Mouse (Mus musculus) frontal cortex, adult (tissue): ENCODE measurements around the gene Prcd.

Source experiments
- ATAC-seq: cut with Nextera tagmentation; 2 replicates; pipeline ENCODE4 v1.9.2; 2017; ENCODE audit warnings: mild to moderate bottlenecking, moderate library complexity, mixed read lengths; ENCODE audit not compliant: low TSS enrichment

The Prcd gene

DNA sequence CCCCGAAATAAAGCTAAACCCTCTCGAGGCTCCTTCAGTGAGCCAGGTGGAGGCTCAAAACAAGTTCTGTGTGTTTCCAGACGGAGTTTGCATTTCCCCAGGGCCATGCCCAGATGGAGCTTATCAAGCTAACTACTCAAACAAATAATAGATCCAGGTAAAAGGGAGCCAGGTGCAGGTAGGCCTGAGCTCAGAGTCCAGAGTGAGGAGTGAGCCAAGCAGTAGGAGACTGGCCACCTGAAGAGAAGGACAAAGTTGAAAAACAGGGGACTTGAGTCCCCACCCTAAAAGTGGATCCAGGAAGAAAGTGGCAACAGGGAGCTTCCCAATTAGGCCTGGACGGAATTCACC, 40.5 kb downstream of the Prcd start:
- ATAC-seq, result no peak

DNA sequence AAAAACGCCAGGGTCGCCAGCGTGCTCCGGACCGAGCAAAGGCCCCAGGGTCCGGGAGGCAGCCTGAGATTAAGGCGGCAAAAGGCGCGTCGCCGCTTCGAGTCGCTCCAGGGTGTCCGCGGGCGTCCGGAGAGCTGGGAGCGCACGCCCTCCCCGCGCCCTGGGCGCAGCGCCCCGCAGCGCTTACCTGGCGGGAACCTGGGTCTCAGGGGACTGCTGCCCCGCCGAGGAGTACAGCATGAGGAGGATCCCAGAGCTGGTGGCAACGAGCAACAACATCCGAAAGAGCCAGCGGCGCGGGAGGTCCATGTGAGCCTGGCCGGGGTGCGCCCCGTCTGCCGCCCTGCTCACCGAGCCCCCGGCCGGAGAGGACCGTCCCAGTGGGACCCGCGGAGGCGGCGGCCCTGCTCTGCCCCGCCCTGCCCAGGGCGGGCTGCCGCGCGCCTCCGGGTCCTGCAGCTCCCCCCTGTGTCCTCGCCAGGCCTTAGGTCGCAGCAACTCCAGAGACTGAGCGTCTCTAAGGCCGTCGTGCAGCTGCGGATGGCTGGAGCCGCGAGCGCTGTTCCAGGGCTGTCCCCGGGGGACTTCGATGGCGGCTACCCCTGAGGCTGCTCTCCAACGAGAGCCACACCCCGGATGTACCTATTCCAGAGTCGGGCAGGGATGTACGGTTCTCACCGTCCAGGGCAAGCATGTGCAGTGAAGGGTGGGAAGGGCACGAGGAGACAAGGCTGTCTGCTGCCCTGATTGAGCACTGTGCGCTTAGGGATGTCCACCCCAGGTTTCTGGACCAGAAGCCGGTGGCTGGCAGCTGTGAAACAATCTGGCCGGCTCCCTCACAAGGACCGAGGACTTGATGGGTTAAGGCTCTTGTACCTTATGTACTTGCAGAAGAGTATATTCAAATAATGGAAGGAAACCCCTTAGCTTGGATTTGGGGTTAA, 41.2 kb downstream of the Prcd start:
- no peak for ATAC-seq

DNA sequence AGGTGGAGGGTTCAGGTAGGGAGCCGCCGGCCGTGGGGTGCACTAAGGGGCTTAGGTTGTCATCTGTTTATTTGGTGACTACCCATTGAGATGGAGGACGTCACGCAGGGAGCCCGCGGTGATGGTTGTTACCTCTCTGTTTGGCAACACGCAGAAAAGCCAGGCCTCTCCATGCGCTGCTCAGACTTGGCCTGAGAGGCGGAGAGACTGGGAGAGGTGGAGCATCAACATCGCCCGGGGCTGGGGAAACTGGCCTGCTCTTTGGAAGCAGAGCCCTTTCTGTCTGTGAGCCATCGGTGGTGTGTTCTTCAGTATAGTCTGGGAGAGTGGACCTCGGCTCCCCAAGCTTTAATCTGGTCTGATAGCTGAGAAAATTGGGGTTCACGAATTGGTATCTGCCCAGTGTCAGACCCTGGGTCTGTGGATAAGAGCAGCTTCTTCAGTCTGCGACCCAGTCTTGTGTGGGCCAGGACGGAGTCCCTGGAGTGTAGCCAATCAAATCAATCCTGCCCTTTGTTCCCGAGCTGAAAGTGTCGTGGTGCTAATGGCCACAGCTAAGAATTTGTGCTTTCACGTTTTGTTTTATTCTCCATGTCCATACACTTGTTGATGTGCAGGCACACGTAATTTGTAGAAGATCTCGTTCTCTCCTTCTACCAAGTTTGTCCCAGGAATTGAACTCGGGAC, 42.0 kb downstream of the Prcd start:
- no peak for ATAC-seq

DNA sequence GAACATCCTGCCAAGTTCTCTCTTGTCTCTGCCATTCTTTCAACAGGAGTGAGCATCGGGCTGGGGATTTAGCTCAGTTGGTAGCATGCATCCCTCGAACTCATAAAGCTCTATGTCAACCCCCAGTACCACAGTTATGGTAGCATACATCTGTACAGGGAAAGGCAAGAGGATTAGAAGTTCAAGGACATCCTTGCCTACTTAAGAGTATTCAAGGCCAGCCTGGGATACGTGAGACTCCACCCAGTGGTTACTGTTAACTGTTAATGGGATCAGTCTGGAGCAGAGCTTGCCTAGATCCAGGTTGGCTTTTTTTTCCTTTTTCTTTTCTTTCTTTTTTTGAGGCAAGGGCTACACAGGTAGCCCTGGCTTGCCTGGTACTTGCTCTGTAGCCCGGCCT, 43.1 kb downstream of the Prcd start:
- no peak for ATAC-seq

DNA sequence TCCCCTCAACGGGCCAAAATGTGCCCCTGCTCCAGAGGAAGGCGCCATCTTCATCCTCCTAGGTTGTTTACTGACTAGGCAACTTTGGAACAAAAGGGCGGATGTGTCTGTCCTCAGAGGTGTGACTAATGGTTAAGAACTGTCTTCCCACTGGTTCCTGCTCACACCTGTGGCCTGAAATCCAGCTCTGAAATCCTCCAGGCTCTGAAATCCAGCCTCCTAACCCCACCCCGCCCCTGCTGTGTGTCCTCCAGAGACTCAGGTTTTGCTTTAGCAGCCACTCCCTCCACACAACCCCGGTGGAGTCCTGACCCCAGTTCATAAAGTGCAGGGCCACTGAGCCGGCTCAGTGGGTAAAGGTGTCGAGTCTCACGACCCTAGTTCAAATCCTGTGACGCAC, 44.2 kb downstream of the Prcd start:
- no peak for ATAC-seq

DNA sequence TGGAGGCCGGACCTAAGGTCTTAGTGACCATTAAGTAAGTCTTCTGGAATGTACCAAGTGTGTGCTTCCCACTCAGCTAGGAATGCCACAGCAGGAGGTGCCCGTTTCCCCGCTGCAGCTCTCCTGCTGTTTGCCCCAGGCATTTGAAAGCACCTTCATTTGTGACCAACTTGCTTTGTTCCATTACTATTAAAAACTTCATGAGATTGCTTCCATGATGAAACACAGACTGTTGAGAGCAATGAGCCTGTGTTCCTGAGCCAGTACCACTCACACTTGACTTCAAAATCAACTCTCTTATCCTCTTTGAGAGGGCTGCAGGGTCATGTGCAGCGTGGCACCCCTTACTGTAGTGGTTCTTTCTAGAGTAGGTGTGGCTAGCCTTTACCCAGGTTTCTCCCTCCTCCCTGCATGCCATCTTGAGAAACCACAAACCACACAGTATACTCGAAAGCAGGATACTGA, 48.1 kb downstream of the Prcd start:
- ATAC-seq, result no peak

DNA sequence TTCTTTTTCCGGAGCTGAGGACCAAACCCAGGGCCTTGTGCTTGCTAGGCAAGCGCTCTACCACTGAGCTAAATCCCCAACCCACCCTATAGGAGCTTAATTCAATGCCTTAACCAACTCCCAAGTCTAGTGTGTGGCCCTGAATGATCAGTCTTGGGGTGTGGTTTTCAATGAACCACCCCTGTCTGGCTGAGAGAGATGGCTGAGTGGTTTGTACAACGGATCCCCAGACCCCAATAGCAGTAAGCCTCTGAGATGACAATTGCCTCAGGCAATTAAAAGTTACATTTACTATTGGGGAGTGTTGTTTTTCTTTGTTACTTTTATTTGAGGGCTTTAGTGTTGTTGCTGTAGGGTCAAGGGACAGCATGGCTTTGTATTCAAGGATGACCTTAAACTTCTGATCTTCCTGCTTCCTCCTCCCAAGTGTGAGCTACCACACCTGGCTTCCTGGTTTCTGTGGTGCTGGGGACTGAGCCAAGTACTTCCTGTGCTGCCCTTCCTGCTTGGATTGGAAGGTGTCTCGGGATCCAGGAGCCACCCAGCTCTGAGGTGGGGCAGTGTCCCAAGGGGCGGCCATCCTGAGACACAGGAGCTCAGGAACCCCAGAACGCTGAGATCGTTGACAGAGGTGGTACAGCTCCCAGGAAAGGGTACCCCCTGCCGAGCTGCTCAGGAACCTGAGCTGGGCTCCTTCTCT, 51.2 kb downstream of the Prcd start:
- ATAC-seq, result no peak

GRCm38 (mm10) chr11:116705204-116705608, 51.9 kb downstream of the Prcd start:
- ATAC-seq, result no peak

- ATAC-seq, result no peak
These were observed 53.0 kb downstream of the Prcd start for GRCm38 (mm10) chr11:116706363-116706762.

GRCm38 (mm10) chr11:116710171-116710570, 56.8 kb downstream of the Prcd start:
- no peak for ATAC-seq

DNA sequence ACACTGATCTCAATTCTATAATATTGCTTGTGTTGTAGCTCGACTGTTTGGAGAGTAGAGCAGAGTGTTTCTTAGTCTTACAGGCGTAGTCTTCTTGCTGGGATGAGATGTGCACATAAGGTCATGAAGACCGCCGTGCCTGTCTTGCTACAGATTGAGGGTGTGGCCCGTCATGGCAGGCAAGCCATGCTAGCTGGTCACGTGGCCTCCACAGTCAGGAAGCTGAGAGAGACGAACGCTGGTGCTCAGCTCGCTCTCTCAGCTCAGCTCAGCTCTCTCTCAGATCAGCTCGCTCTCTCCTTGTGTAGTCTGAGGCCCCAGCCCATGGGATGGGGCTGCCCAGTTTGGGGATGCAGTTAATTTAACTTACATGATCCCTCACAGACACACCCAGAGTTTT, 57.5 kb downstream of the Prcd start:
- ATAC-seq, result no peak

DNA sequence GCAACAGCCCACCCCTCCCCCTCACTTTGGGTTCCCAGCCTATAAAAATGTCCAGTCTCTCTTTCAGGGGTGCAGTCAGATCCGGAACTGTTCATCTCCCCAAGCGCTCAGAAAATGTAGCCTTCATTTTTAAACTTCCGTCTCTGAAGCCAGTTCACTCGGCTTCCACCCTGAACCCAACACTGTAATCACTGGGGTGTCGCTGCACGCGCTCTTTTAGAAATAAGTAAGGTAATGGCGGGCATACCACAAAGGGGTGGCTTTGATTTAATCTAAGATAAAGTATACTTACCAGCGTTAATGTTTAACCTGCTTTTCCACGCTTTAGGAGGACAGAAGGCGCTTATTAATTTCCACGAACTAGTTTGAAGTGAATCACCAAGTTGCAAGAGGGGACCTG, 60.7 kb downstream of the Prcd start:
- no peak for ATAC-seq
